Mouse (Mus musculus) testis, adult 2 months (tissue): ENCODE measurements around the gene Kdelr3.

ENCODE experiments used
- CTCF ChIP-seq: fragments of 200-500 bp; IDR thresholded peaks from 2 replicates; pipeline ENCODE4 v1.5.1; 2012; ENCODE audit warnings: low read depth, mild to moderate bottlenecking, inconsistent platforms, low read length, moderate library complexity; ENCODE audit not compliant: control insufficient read depth, insufficient read depth, insufficient replicate concordance
- POLR2A ChIP-seq: fragments of 200-500 bp; IDR thresholded peaks from 2 replicates; pipeline ENCODE4 v1.6.1; 2012; ENCODE audit warnings: low read depth, mild to moderate bottlenecking, inconsistent platforms, low read length, moderate library complexity; ENCODE audit not compliant: control insufficient read depth

- no peak for TF ChIP-seq CTCF
- TF ChIP-seq POLR2A, result no peak
These were observed 9.8 kb upstream of the Kdelr3 start for GRCm38 (mm10) chr15:79506460-79506859.
